Mouse (Mus musculus): ENCODE results near the gene Ndufaf4.

GRCm38 (mm10) chr4:24896829-24897228 lies 1.1 kb upstream of the Ndufaf4 start:
- no peak for TF ChIP-seq CTCF (IDR thresholded peaks at IDR 0.05; ENCODE audit: control insufficient read depth, insufficient read depth, insufficient replicate concordance, low read depth, low read length)
- TF ChIP-seq POLR2A (IDR thresholded peaks at IDR 0.05; ENCODE audit: control insufficient read depth, low read depth, low read length): no peak

Data from testis, adult 2 months (tissue).